Mouse (Mus musculus) forebrain, embryonic 12.5 days (tissue): ENCODE results near the gene Vwa3a. TPM values are rescaled to one million over a fixed set of nuclear protein-coding genes. Genes with fewer than 3 reads are reported as not detected.
A peak's percentile ranks its signal among the peaks of the same experiment; 100 is the strongest.

Source experiments
- ATAC-seq: fragments of 200-750 bp; cut with Nextera tagmentation; 2 replicates; pipeline ENCODE4 v1.8.0; 2017; ENCODE audit warnings: moderate TSS enrichment; ENCODE audit not compliant: low FRiP score
- H3K27ac ChIP-seq: fragments of 300-500 bp; sonication (generic); 2 replicates; pipeline ENCODE4 v1.5.1; 2016; ENCODE audit warnings: mild to moderate bottlenecking
- H3K27me3 ChIP-seq: fragments of 300-500 bp; sonication (generic); 2 replicates; pipeline ENCODE4 v1.6.1; 2016; ENCODE audit warnings: mild to moderate bottlenecking
- H3K36me3 ChIP-seq: fragments of 300-500 bp; sonication (generic); replicated peaks from 2 replicates; pipeline ENCODE4 v1.6.1; 2016; ENCODE audit warnings: mild to moderate bottlenecking
- H3K4me1 ChIP-seq: fragments of 300-500 bp; sonication (generic); 2 replicates; pipeline ENCODE4 v1.6.1; 2016
- H3K4me2 ChIP-seq: fragments of 300-500 bp; sonication (generic); 2 replicates; pipeline ENCODE4 v1.6.1; 2016; ENCODE audit warnings: mild to moderate bottlenecking, moderate library complexity
- H3K4me3 ChIP-seq: fragments of 300-500 bp; sonication (generic); replicated peaks from 2 replicates; pipeline ENCODE4 v1.5.1; 2016; ENCODE audit warnings: mild to moderate bottlenecking
- H3K9ac ChIP-seq: fragments of 300-500 bp; sonication (generic); 2 replicates; pipeline ENCODE4 v1.6.1; 2016; ENCODE audit warnings: mild to moderate bottlenecking
- H3K9me3 ChIP-seq: fragments of 300-500 bp; sonication (generic); 2 replicates; pipeline ENCODE4 v1.6.1; 2016
- WGBS: fragments of 180-500 bp; shearing (Covaris S2); methylation state at CpG from one replicate; pipeline ENCODE4 v1.1.7; 2016; 5-methylcytosine and 5-hydroxymethylcytosine counted together
- polyA plus RNA-seq: library from polyadenylated mRNA; unstranded; fragments of >200 nt; fragmentation: Nextera tagmentation; extraction: Ambion mirVana; gene quantifications from 2 replicates; pipeline ENCODE4 v1.2.1, GENCODE M21; 2016

Gene Vwa3a
- polyA plus RNA-seq, 1 experiment from 2014 or later: 0.88 TPM

DNA sequence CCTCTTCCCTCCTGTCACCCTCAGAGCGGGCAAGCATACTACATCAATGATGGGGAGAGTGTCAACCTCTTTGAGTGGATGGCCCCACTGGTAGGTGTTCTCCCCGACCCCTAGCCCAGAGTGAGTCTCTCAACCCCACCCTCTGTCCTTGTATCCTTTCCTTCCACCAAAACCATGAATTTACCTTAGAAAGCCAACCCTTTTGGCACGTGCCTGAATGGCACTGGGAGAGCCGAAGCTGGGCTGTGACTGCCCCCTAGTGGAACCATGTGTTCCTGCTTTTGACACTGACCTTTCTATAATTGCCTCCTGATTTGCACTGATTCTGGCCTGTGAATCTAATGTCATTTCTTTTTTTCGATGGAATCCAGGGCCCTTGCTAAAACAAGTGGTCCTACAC, 84.1 kb downstream of the Vwa3a start:
- Histone ChIP-seq H3K4me2 (no peak overlapping the region), H3K36me3 (no peaks in the 10 kb centered on the region), H3K4me3 (no peak overlapping the region), H3K4me1 (no peaks in the 10 kb centered on the region), H3K27me3 (peaks cover 6% of the 10 kb centered on the region; the same call in 1 of the 2 replicates), H3K27ac (no peak overlapping the region), H3K9me3 (no peaks in the 10 kb centered on the region), H3K9ac (no peak overlapping the region)
- 22% methylated on average over 5 of the region's 5 CpGs for WGBS
- ATAC-seq: peak; percentile 41; the same call in 1 of the 2 replicates

GRCm38 (mm10) chr7:120825097-120825496, 86.0 kb downstream of the Vwa3a start:
- no peak overlapping the region for H3K9ac ChIP-seq
- H3K27ac ChIP-seq: no peak overlapping the region
- no peaks in the 10 kb centered on the region for H3K9me3 ChIP-seq
- H3K4me2 ChIP-seq: no peak overlapping the region
- ATAC-seq: no peak
- no peaks in the 10 kb centered on the region for H3K36me3 ChIP-seq
- 63% methylated on average over 2 of the region's 2 CpGs for WGBS
- H3K4me3 ChIP-seq: no peak overlapping the region
- peaks cover 18% of the 10 kb centered on the region for H3K27me3 ChIP-seq
- H3K4me1 ChIP-seq: no peaks in the 10 kb centered on the region

DNA sequence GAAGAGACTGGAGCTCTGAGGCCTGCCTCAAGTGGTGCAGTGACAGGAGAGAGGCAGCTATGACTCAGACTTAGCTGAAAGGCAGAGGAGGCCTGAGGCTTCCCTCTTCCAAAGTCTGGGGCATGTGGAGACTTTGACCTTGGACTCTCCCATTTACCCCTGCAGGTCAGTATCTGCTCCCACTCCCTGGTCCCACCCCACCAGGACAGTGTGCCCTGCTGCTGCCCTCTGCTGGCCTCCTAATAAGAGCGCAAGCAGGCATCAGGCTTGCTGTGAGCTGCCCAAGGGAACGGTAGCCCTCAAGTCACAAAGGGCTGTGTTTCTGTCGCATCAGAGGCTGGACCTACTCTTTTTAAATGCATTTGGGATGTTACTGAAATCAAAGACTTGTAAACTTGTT, 87.3 kb downstream of the Vwa3a start:
- Histone ChIP-seq H3K4me1 (peaks cover 13% of the 10 kb centered on the region), H3K36me3 (no peaks in the 10 kb centered on the region), H3K27ac (no peak overlapping the region), H3K9ac (no peak overlapping the region), H3K4me3 (no peak overlapping the region), H3K27me3 (peaks cover 31% of the 10 kb centered on the region), H3K9me3 (no peaks in the 10 kb centered on the region), H3K4me2 (no peak overlapping the region)
- ATAC-seq: no peak
- 18% methylated on average over 3 of the region's 3 CpGs for WGBS

DNA sequence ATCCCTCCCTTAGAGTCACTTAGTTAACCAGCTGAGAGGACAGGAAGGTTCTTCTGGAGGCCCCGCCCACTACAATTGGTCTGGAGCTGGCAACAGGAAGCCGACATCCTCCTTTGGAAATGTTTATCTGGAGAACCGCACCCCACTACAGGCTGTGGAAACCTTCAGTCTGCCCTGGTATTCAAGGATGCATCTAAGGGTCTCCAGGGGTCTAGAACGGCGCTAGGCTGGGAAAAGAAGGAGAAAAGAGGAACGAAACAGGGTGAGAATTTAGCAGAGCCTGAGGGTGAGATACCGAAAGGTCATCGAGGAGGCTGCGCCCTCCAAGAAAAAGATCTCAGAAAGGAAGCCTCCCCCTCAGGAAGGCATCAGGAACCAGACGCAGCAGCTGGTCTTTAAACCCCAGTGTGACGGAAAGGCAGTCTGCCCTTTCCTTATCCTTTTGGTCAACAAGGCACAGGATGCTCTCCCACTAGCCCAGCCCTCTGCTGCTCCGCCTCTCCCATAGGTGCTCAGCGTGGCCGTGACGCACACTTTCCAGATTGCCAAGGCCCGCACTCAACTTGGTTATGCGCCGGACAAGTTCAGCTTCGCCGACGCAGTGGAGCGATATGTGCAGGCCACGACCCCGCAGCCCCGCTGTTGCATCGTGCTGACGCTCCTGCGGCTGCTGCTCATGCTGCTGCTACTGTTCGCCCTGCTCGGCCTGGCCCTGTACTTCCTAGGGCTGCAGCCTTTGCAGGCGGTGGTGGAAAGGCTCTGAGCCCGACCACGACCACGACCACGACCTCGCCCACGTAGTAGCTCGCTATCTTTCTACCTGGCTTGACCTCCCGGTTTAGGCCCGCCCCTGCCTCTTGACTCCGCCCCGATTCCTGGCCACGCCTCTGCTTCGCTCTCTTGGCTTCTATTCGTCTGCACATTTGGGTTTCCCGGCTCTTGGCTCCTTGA, 91.6 kb downstream of the Vwa3a start:
- Histone ChIP-seq H3K4me2 (peak overlapping the region; percentile 90), H3K9ac (peak overlapping the region; percentile 63), H3K4me1 (peaks cover 14% of the 10 kb centered on the region), H3K4me3 (peak overlapping the region; percentile 58), H3K27ac (no peak overlapping the region), H3K9me3 (no peaks in the 10 kb centered on the region), H3K36me3 (no peaks in the 10 kb centered on the region), H3K27me3 (peaks cover 54% of the 10 kb centered on the region)
- WGBS: 1% methylated on average over 46 of the region's 46 CpGs
- ATAC-seq: no peak

- Histone ChIP-seq H3K4me2 (peak overlapping the region; percentile 56), H3K4me3 (peak overlapping the region; percentile 49), H3K9ac (no peak overlapping the region), H3K9me3 (no peaks in the 10 kb centered on the region), H3K4me1 (peaks cover 14% of the 10 kb centered on the region), H3K27ac (no peak overlapping the region), H3K27me3 (peaks cover 43% of the 10 kb centered on the region), H3K36me3 (no peaks in the 10 kb centered on the region)
- ATAC-seq: no peak
- 51% methylated on average over 6 of the region's 6 CpGs for WGBS
Measured at GRCm38 (mm10) chr7:120834426-120834825, 95.3 kb downstream of the Vwa3a start.

DNA sequence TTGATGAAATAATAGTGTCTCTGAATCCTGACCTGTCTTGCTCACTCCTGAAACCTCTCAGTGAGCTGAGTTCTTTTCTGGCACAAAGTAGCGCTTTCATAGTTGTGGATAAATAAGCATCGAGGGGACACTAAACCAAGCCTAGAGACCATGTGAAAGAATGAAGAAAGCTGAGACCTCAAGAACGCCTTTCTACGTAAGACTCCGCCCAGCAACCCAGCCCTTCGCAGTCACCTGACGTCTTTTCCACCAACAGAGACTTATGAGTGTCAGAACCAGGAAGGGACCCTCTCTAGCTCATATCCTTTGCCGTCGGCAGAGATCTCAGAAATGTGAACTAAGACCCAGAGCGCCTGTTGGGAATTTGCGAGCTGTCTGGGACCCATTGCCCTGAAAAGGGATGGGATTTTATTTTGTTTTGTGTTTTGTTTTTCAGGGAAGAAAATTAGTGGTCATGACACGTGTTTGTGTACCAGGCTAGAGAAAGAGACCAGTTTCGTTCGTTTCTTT, 95.8 kb downstream of the Vwa3a start:
- Histone ChIP-seq H3K4me3 (peak overlapping the region; percentile 49), H3K27me3 (peaks cover 38% of the 10 kb centered on the region), H3K9ac (peak overlapping the region; percentile 18; the same call in 1 of the 2 replicates), H3K9me3 (no peaks in the 10 kb centered on the region), H3K27ac (no peak overlapping the region), H3K36me3 (no peaks in the 10 kb centered on the region), H3K4me2 (peak overlapping the region; percentile 56), H3K4me1 (peaks cover 14% of the 10 kb centered on the region)
- peak; percentile 78 for ATAC-seq
- WGBS: 11% methylated on average over 14 of the region's 14 CpGs

DNA sequence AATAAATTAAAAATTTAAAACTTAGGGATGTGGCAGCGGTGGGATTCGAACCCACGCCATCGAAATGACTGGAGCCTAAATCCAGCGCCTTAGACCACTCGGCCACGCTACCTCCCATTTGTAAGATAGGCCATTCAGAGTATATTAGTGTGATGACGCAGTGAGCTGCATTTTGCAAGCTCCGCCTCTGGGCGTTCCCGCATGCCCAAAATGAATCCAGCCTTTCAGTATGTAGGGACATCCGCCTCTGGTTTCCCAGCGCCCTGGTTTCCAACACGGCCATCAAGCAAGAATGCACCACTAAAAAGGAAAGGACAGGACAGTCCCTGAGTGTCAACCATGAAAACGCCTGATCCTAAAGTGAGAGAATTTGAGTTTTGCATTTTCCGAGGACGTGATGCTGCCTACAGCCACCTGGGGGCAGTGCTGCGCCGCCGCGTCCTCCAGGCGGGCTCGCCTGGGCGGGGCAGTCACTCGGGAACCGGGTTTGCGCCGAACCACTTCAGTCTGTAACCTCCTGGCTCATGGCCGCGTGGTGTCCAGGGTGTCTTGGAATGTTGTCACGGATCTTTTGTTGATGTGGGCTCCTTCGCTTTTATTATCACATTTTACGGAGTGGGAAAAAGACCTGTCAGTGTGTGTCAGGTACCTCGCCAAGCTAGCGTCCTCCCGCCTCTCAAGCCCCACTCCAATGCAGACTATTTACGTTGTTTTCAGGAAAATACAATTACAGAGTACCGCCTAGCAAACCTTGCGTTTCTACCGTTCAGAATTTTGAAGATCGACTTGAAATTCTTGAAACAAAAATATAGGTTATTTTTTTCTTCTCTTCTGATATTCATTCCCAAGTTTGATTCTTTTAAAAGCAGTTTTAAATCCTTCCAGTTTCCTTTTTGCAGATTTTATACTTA, 96.6 kb downstream of the Vwa3a start:
- peak; percentile 92 for ATAC-seq
- peak overlapping the region; percentile 50; the same call in 1 of the 2 replicates for H3K9ac ChIP-seq
- peak overlapping the region; percentile 56 for H3K4me2 ChIP-seq
- no peaks in the 10 kb centered on the region for H3K36me3 ChIP-seq
- peaks cover 8% of the 10 kb centered on the region for H3K4me1 ChIP-seq
- H3K27ac ChIP-seq: peak overlapping the region; percentile 33
- no peaks in the 10 kb centered on the region for H3K9me3 ChIP-seq
- H3K27me3 ChIP-seq: peaks cover 35% of the 10 kb centered on the region
- WGBS: 1% methylated on average over 41 of the region's 41 CpGs
- H3K4me3 ChIP-seq: peak overlapping the region; percentile 49

DNA sequence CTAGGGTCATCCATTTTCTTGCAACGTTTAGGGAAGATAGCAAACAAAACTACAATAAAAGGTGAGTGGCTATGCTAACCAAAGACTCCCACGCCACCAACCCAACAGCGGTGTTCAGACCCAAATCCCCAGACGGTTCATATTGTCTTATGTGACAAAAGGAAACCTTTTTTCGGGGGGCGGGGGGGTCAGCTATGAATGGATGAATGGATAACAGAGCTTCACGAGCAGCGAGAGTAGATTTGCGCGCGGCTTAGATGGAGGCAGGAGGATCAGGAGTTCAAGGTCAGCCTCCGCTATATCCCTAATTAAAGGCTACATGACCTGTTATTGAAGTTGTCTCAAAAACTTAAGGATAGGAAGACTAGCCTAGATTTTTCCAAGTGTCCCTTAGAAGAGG, 97.2 kb downstream of the Vwa3a start:
- Histone ChIP-seq H3K4me1 (peaks cover 2% of the 10 kb centered on the region), H3K36me3 (no peaks in the 10 kb centered on the region), H3K4me2 (peak overlapping the region; percentile 56), H3K4me3 (peak overlapping the region; percentile 49), H3K9me3 (no peaks in the 10 kb centered on the region), H3K27ac (no peak overlapping the region), H3K27me3 (peaks cover 35% of the 10 kb centered on the region), H3K9ac (0 out of 2 replicates have a peak overlapping the region, but pooled peaks have one; percentile 50)
- no peak for ATAC-seq
- 3% methylated on average over 12 of the region's 12 CpGs for WGBS

GRCm38 (mm10) chr7:120838436-120839160, 99.5 kb downstream of the Vwa3a start:
- Histone ChIP-seq H3K9ac (no peak overlapping the region), H3K4me2 (no peak overlapping the region), H3K4me3 (no peak overlapping the region), H3K27ac (no peak overlapping the region), H3K4me1 (peaks cover 2% of the 10 kb centered on the region), H3K36me3 (no peaks in the 10 kb centered on the region), H3K9me3 (no peaks in the 10 kb centered on the region), H3K27me3 (0 out of 2 replicates have a peak, but pooled peaks cover 17% of the 10 kb centered on the region)
- WGBS: 83% methylated on average over 5 of the region's 5 CpGs
- ATAC-seq: no peak

DNA sequence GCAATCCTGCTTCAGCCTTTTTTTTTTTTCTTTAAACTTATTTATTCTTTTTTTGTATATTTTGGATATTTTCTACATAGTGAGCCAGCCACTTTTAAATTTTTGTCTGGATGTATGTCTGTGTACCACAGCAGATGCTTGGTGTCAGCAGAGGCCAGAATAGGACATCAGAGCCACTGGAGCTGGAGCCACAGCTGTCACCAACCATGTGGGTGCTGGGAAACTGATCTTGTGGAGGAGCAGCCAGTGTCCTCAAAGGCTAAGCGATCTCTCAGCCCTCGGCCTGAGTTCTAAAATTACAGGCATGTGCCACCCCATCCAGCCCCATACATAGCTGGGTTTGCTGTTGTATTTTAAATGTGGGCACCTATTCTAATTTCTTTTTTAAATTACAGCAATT, 100.7 kb downstream of the Vwa3a start:
- peaks cover 14% of the 10 kb centered on the region for H3K27me3 ChIP-seq
- no peak overlapping the region for H3K27ac ChIP-seq
- no peak overlapping the region for H3K9ac ChIP-seq
- no peak overlapping the region for H3K4me3 ChIP-seq
- no peak for ATAC-seq
- WGBS: 90% methylated on average over 2 of the region's 2 CpGs
- peaks cover 14% of the 10 kb centered on the region for H3K4me1 ChIP-seq
- H3K9me3 ChIP-seq: no peaks in the 10 kb centered on the region
- no peaks in the 10 kb centered on the region for H3K36me3 ChIP-seq
- no peak overlapping the region for H3K4me2 ChIP-seq

DNA sequence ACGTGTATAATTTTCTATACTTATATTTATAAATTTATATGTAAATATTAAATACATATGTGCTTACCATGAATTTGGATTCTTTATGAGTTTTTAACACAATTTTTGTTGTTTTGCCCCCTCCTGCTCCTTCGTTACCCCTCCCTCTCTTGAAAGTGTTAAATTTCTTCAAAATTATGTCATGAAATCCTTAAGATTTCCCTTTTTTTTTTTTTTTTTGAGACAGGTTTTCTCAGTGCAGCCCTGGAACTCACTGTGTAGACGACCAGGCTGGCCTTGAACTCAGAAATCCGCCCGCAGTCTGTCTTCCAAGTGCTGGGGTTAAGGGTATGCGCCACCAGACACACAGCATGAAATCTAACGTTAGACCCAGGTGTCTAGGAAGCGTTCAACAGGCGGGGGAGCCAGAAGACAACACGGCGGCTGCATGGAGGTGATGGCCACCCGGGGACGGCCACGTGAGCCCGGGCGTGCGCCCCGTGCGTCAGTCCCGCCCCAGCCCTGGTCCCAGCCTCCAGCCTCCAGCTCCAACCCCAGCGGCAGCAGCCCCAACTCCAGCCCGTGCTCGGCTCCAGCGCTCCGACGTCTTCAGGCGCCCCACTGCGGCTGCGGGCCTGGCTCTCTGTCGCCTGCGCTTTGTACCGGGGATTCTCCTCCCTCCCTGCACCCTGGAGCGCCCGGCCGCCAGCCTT, 103.4 kb downstream of the Vwa3a start, which contains the start of gene Eef2k:
Eef2k (plus strand) TSS at position 487 of the 692 bp plus-strand sequence.
- H3K4me2 ChIP-seq: peak within 1 kb of the TSS; percentile 82
- no peaks in the 10 kb centered on the region for H3K36me3 ChIP-seq
- H3K9me3 ChIP-seq: no peaks in the 10 kb centered on the region
- H3K4me1 ChIP-seq: peaks cover 19% of the 10 kb centered on the region
- peak within 1 kb of the TSS; percentile 94 for H3K27ac ChIP-seq
- peak within 1 kb of the TSS; percentile 67 for H3K4me3 ChIP-seq
- peak; percentile 94 for ATAC-seq
- WGBS: 4% methylated on average over 31 of the region's 35 CpGs
- peaks cover 37% of the 10 kb centered on the region for H3K27me3 ChIP-seq
- peak within 1 kb of the TSS; percentile 85 for H3K9ac ChIP-seq
